ENCODE assay signal across 10 mouse cellular contexts in genomic region chr13:37882521-37882920, GRCm38 (mm10).
DNase-seq lines count a peak whose midpoint lies in the region; ATAC-seq and TF ChIP-seq lines count a peak whose summit lies in the region.
"Had no signal": no experiment of that assay in that cellular context is flagged by ENCODE, and none has a peak within 500 bp of the region (broad histone marks: within the 10 kb centered on the region; RNA-seq: fewer than 3 reads in every experiment).

No protein-coding gene starts in this region.

- no peak overlapping the region for H3K9ac ChIP-seq in liver, embryonic 16.5 days (ENCODE audit: low read depth, low read length)
- no peak overlapping the region for H3K9ac ChIP-seq in stomach, postnatal 0 days (ENCODE audit: low read length)
- H3K9ac ChIP-seq: forebrain, embryonic 15.5 days had no signal

- 58% methylated on average over 8 of the region's 8 CpGs for WGBS in kidney, adult 2 months
- 66% methylated on average over 8 of the region's 8 CpGs for WGBS in liver, embryonic 16.5 days (ENCODE audit: insufficient replicate concordance)
- 50% methylated on average over 8 of the region's 8 CpGs for WGBS in stomach, postnatal 0 days

- TF ChIP-seq EP300 in stomach, postnatal 0 days (optimal IDR thresholded peaks at IDR 0.05), result no peak

- H3K27ac ChIP-seq in kidney, adult 2 months (ENCODE audit: insufficient read depth, low read depth, low read length), result no peak overlapping the region
- peak overlapping the region; percentile 81 for H3K27ac ChIP-seq in brown adipose tissue, adult 24 weeks (replicated peaks; ENCODE audit: low read depth, low read length)
- peak overlapping the region; percentile 81; the same call in 1 of the 2 replicates for H3K27ac ChIP-seq in liver, embryonic 16.5 days (ENCODE audit: low read length)
- H3K27ac ChIP-seq in stomach, postnatal 0 days (replicated peaks), result peak overlapping the region; percentile 40; the same call in 1 of the 2 replicates
- H3K27ac ChIP-seq: forebrain, embryonic 15.5 days had no signal

- TF ChIP-seq CTCF in kidney, adult 2 months (conservative IDR thresholded peaks at IDR 0.05; ENCODE audit: insufficient read depth, insufficient read length, low read depth, low read length), result no peak
- no peak for TF ChIP-seq CTCF in stomach, postnatal 0 days (IDR thresholded peaks at IDR 0.05; ENCODE audit: low read depth)

- peaks cover 49% of the 10 kb centered on the region for H3K4me1 ChIP-seq in kidney, adult 2 months (ENCODE audit: control insufficient read depth, insufficient read depth, low read length)
- peaks cover 56% of the 10 kb centered on the region for H3K4me1 ChIP-seq in brown adipose tissue, adult 24 weeks (ENCODE audit: control insufficient read depth, insufficient read depth, insufficient read length, low read length)
- peaks cover 80% of the 10 kb centered on the region for H3K4me1 ChIP-seq in liver, embryonic 16.5 days (ENCODE audit: control insufficient read depth, low read depth, low read length)
- peaks cover 18% of the 10 kb centered on the region for H3K4me1 ChIP-seq in stomach, postnatal 0 days (replicated peaks; ENCODE audit: control insufficient read depth, insufficient read depth)
- H3K4me1 ChIP-seq: forebrain, embryonic 15.5 days had no signal

- TF ChIP-seq POLR2A in kidney, adult 2 months (IDR thresholded peaks at IDR 0.05; ENCODE audit: low read depth, low read length), result no peak

- H3K4me3 ChIP-seq in kidney, adult 2 months (ENCODE audit: insufficient read depth, low read depth, low read length), result no peak overlapping the region
- H3K4me3 ChIP-seq in brown adipose tissue, adult 24 weeks (ENCODE audit: insufficient read depth, low read depth, low read length), result no peak overlapping the region
- no peak overlapping the region for H3K4me3 ChIP-seq in liver, embryonic 16.5 days (ENCODE audit: low read depth, low read length)
- H3K4me3 ChIP-seq in stomach, postnatal 0 days (ENCODE audit: low read depth, low read length), result no peak overlapping the region
- H3K4me3 ChIP-seq: forebrain, embryonic 15.5 days had no signal

- no peaks in the 10 kb centered on the region for H3K9me3 ChIP-seq in liver, embryonic 16.5 days (replicated peaks; ENCODE audit: control insufficient read depth, low read length)
- no peaks in the 10 kb centered on the region for H3K9me3 ChIP-seq in stomach, postnatal 0 days (ENCODE audit: control insufficient read depth, low read length)
- H3K9me3 ChIP-seq: forebrain, embryonic 15.5 days had no signal

- no peak for ATAC-seq in liver, embryonic 16.5 days (ENCODE audit: low read depth)
- no peak for ATAC-seq in stomach, postnatal 0 days (ENCODE audit: low FRiP score, low TSS enrichment)
- no peak for ATAC-seq in megakaryocyte-erythroid progenitor cell, adult 5-6 weeks (replicated peaks; ENCODE audit: low FRiP score, low TSS enrichment, poor library complexity, severe bottlenecking)
- ATAC-seq: forebrain, embryonic 15.5 days; hindbrain, embryonic 16.5 days had no signal

- DNase-seq in kidney, adult 2 months, result peak; percentile 43
- DNase-seq in kidney, adult 11 months, result no peak
- no peak for DNase-seq in stomach, postnatal 0 days (ENCODE audit: low spot score)
- DNase-seq in retina, embryonic 14.5 days (ENCODE audit: low spot score), result no peak
- no peak for DNase-seq in frontal cortex, adult 2 months (ENCODE audit: extremely low spot score in 1 of 2, low spot score in 1 of 2)

- no peaks in the 10 kb centered on the region for H3K27me3 ChIP-seq in kidney, adult 2 months (replicated peaks; ENCODE audit: control insufficient read depth, insufficient read depth, low read length)
- H3K27me3 ChIP-seq in liver, embryonic 16.5 days (ENCODE audit: control insufficient read depth, insufficient read depth, low read depth, low read length), result no peaks in the 10 kb centered on the region
- no peaks in the 10 kb centered on the region for H3K27me3 ChIP-seq in stomach, postnatal 0 days (ENCODE audit: control insufficient read depth, insufficient read depth, low read length)
- H3K27me3 ChIP-seq: forebrain, embryonic 15.5 days had no signal

- H3K4me2 ChIP-seq in liver, embryonic 16.5 days (ENCODE audit: low read depth, low read length), result no peak overlapping the region
- no peak overlapping the region for H3K4me2 ChIP-seq in stomach, postnatal 0 days (replicated peaks; ENCODE audit: low read depth)
- H3K4me2 ChIP-seq: forebrain, embryonic 15.5 days had no signal

- no peaks in the 10 kb centered on the region for H3K36me3 ChIP-seq in kidney, adult 2 months (ENCODE audit: control insufficient read depth, insufficient read depth, low read length)
- H3K36me3 ChIP-seq in liver, embryonic 16.5 days (ENCODE audit: control insufficient read depth, insufficient read depth), result no peaks in the 10 kb centered on the region
- no peaks in the 10 kb centered on the region for H3K36me3 ChIP-seq in stomach, postnatal 0 days (ENCODE audit: control insufficient read depth, insufficient read depth, low read length)
- H3K36me3 ChIP-seq: forebrain, embryonic 15.5 days had no signal
